Mouse (Mus musculus): ENCODE data around the gene Dapk1.

DNA sequence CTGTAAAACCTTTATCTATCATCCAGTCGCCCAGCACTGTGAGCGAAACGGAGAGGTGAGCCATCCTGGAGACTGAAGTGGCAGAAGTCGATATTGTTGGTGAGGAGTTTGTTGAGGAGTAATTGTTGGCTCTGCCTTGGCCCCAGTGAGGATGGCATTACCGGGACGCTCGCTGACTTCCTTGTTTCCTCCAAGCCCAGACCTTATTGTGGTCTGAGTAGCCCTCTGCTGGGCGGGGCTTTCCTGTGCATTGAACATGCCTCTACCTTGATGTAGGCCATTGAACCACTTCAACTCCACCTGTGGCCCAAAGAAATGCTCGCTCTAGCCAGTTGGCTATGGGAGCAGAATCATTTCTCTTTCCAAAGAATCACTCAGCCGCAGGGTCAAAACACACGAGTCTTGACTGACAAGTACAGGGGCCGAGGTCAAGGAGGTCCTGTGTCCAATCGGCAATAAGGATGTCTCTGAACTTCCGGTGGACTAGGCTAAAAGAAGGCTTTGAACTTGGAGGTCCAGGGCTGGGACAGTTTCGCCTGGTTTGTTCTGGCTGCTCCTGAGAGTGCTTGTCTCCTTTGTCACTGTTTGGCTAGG, 13.4 kb downstream of the Dapk1 start:
- no peak for TF ChIP-seq EP300 (IDR thresholded peaks at IDR 0.05; ENCODE audit: insufficient read depth, low read depth, low read length)
- no peak for TF ChIP-seq POLR2A (IDR thresholded peaks at IDR 0.05; ENCODE audit: insufficient read depth, low read depth, low read length)
- no peak for TF ChIP-seq CTCF (IDR thresholded peaks at IDR 0.05)

All from heart, adult 2 months (tissue).